Mouse (Mus musculus): ENCODE measurements around the gene B3gnt2. TPM values are rescaled to one million over a fixed set of nuclear protein-coding genes. Genes with fewer than 3 reads are reported as not detected.

The B3gnt2 gene
- polyA plus RNA-seq (2014; fragmentation: Nextera tagmentation; extraction: Ambion mirVana) = 6.4 and 9.2 TPM in 2 replicates

GRCm38 (mm10) chr11:22860335-22861227, at the start of gene B3gnt2:
Gene B3gnt2 (minus strand): TSS chr11:22860961.
- Histone ChIP-seq H3K27me3 (replicated peaks; ENCODE audit: control insufficient read depth, insufficient read depth, low read length) (peaks cover 53% of the 10 kb centered on the region), H3K27ac (replicated peaks; ENCODE audit: low read depth, low read length) (peak within 1 kb of the TSS; percentile 65), H3K4me2 (ENCODE audit: low read depth, low read length) (peak within 1 kb of the TSS; percentile 87), H3K9me3 (ENCODE audit: control insufficient read depth, low read length) (no peaks in the 10 kb centered on the region), H3K4me3 (ENCODE audit: low read depth, low read length) (peak within 1 kb of the TSS; percentile 76), H3K9ac (ENCODE audit: low read depth, low read length) (peak within 1 kb of the TSS; percentile 70), H3K36me3 (ENCODE audit: control insufficient read depth, insufficient read depth, low read length) (no peaks in the 10 kb centered on the region), H3K4me1 (ENCODE audit: control insufficient read depth, insufficient read depth, low read length) (peaks cover 14% of the 10 kb centered on the region)
- WGBS = 4% methylated on average over 37 of the region's 41 CpGs
- DNase-seq (ENCODE audit: low spot score) (peak; percentile 56), ATAC-seq (ENCODE audit: low read depth) (peak; percentile 7; the same call in 1 of the 2 replicates)

DNA sequence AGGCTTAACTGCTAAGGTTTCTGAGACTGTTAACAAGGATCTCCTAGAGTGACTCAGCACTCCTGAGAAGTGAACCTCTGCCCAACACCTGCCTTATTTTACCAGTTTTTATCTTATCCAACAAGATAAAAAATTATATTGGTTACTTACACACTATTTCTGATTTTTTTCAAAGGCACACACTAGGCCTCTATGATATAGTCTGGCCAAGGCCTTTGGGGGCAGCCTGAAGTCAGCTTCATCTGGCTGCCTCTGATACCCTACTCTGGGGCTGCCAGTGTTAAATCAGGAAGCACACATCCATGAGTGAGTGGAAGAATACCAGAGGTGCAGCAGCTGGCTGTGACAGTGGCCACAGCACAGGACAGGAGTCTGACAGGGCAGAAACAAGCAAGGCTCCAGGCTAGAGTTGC, 45.7 kb upstream of the B3gnt2 start:
- Histone ChIP-seq H3K4me3 (ENCODE audit: low read depth, low read length) (no peak overlapping the region), H3K27ac (replicated peaks; ENCODE audit: low read depth, low read length) (no peak overlapping the region), H3K4me1 (ENCODE audit: control insufficient read depth, insufficient read depth, low read length) (no peaks in the 10 kb centered on the region), H3K9ac (ENCODE audit: low read depth, low read length) (no peak overlapping the region), H3K9me3 (ENCODE audit: control insufficient read depth, low read length) (no peaks in the 10 kb centered on the region), H3K27me3 (replicated peaks; ENCODE audit: control insufficient read depth, insufficient read depth, low read length) (no peaks in the 10 kb centered on the region), H3K4me2 (ENCODE audit: low read depth, low read length) (no peak overlapping the region), H3K36me3 (ENCODE audit: control insufficient read depth, insufficient read depth, low read length) (no peaks in the 10 kb centered on the region)
- ATAC-seq (ENCODE audit: low read depth) (no peak), DNase-seq (ENCODE audit: low spot score) (no peak)

- WGBS = 78% methylated on average over 2 of the region's 2 CpGs
- no peaks in the 10 kb centered on the region for H3K27me3 ChIP-seq (replicated peaks; ENCODE audit: control insufficient read depth, insufficient read depth, low read length)
- no peak overlapping the region for H3K4me3 ChIP-seq (ENCODE audit: low read depth, low read length)
- no peak overlapping the region for H3K27ac ChIP-seq (replicated peaks; ENCODE audit: low read depth, low read length)
- no peak for DNase-seq (ENCODE audit: low spot score)
- no peaks in the 10 kb centered on the region for H3K4me1 ChIP-seq (ENCODE audit: control insufficient read depth, insufficient read depth, low read length)
- no peak overlapping the region for H3K4me2 ChIP-seq (ENCODE audit: low read depth, low read length)
- ATAC-seq (ENCODE audit: low read depth) = no peak
- no peaks in the 10 kb centered on the region for H3K9me3 ChIP-seq (ENCODE audit: control insufficient read depth, low read length)
- peaks cover 9% of the 10 kb centered on the region; the same call in 1 of the 2 replicates for H3K36me3 ChIP-seq (ENCODE audit: control insufficient read depth, insufficient read depth, low read length)
- no peak overlapping the region for H3K9ac ChIP-seq (ENCODE audit: low read depth, low read length)
These were observed 42.2 kb upstream of the B3gnt2 start for GRCm38 (mm10) chr11:22902923-22903322.

- Histone ChIP-seq H3K27ac (replicated peaks; ENCODE audit: low read depth, low read length) (no peak overlapping the region), H3K4me3 (ENCODE audit: low read depth, low read length) (no peak overlapping the region), H3K9me3 (ENCODE audit: control insufficient read depth, low read length) (no peaks in the 10 kb centered on the region), H3K27me3 (replicated peaks; ENCODE audit: control insufficient read depth, insufficient read depth, low read length) (no peaks in the 10 kb centered on the region), H3K4me1 (ENCODE audit: control insufficient read depth, insufficient read depth, low read length) (no peaks in the 10 kb centered on the region), H3K36me3 (ENCODE audit: control insufficient read depth, insufficient read depth, low read length) (peaks cover 9% of the 10 kb centered on the region; the same call in 1 of the 2 replicates), H3K4me2 (ENCODE audit: low read depth, low read length) (no peak overlapping the region), H3K9ac (ENCODE audit: low read depth, low read length) (no peak overlapping the region)
- ATAC-seq (ENCODE audit: low read depth) = no peak
- WGBS = 84% methylated on average over 3 of the region's 3 CpGs
- no peak for DNase-seq (ENCODE audit: low spot score)
These were observed 39.3 kb upstream of the B3gnt2 start for GRCm38 (mm10) chr11:22900041-22900440.

GRCm38 (mm10) chr11:22897642-22898041, 36.9 kb upstream of the B3gnt2 start:
- no peak overlapping the region for H3K4me2 ChIP-seq (ENCODE audit: low read depth, low read length)
- ATAC-seq (ENCODE audit: low read depth) (no peak), DNase-seq (ENCODE audit: low spot score) (no peak)
- no peaks in the 10 kb centered on the region for H3K9me3 ChIP-seq (ENCODE audit: control insufficient read depth, low read length)
- no peak overlapping the region for H3K4me3 ChIP-seq (ENCODE audit: low read depth, low read length)
- H3K27ac ChIP-seq (replicated peaks; ENCODE audit: low read depth, low read length) = no peak overlapping the region
- WGBS = 89% methylated on average over 4 of the region's 4 CpGs
- no peaks in the 10 kb centered on the region for H3K27me3 ChIP-seq (replicated peaks; ENCODE audit: control insufficient read depth, insufficient read depth, low read length)
- H3K4me1 ChIP-seq (ENCODE audit: control insufficient read depth, insufficient read depth, low read length) = no peaks in the 10 kb centered on the region
- peaks cover 9% of the 10 kb centered on the region; the same call in 1 of the 2 replicates for H3K36me3 ChIP-seq (ENCODE audit: control insufficient read depth, insufficient read depth, low read length)
- no peak overlapping the region for H3K9ac ChIP-seq (ENCODE audit: low read depth, low read length)

DNA sequence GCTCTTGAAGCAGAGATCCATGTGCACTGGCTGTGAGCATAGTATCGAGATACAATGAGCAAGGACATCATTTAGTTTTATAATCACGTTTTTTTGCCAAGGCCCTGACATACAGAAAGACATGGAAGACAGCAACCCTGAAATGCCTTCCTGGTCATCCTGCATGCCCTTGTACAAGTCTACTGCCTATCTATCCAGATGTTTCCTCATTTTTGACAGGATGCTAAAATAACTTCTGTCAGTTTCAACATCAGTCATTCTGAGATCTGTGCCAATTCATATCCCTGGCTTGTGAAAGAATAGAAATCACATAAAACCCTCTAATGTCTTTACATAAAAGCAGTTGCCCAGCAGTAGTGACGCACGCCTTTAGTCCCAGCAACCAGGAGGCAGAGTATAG, 36.4 kb upstream of the B3gnt2 start:
- no peak for ATAC-seq (ENCODE audit: low read depth)

DNA sequence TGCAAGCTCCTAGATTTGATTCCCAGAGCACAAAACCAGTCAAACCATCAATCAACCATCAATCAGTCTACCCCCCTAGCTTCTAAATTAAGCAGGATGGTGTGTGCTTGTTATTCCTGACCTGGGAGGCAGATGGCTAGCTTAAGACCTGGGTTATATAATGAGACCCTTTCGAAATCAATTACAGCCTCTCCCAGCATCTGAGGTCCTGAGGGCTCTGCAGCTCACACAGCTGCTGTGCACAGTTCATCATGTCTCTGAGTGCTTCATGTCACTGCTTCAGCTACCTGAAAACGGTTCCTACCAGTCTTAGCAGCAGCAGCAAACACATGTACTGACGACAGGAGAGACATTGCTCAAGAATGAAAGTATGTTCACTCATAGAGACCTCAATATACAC, 32.3 kb upstream of the B3gnt2 start:
- H3K9me3 ChIP-seq (ENCODE audit: control insufficient read depth, low read length) = no peaks in the 10 kb centered on the region
- no peaks in the 10 kb centered on the region for H3K27me3 ChIP-seq (replicated peaks; ENCODE audit: control insufficient read depth, insufficient read depth, low read length)
- DNase-seq (ENCODE audit: low spot score) (no peak), ATAC-seq (ENCODE audit: low read depth) (no peak; the same call in 1 of the 2 replicates)
- no peaks in the 10 kb centered on the region for H3K36me3 ChIP-seq (ENCODE audit: control insufficient read depth, insufficient read depth, low read length)
- no peak overlapping the region for H3K4me3 ChIP-seq (ENCODE audit: low read depth, low read length)
- H3K27ac ChIP-seq (replicated peaks; ENCODE audit: low read depth, low read length) = no peak overlapping the region
- 62% methylated on average over 3 of the region's 3 CpGs for WGBS
- no peaks in the 10 kb centered on the region for H3K4me1 ChIP-seq (ENCODE audit: control insufficient read depth, insufficient read depth, low read length)
- no peak overlapping the region for H3K4me2 ChIP-seq (ENCODE audit: low read depth, low read length)
- no peak overlapping the region for H3K9ac ChIP-seq (ENCODE audit: low read depth, low read length)

More for the DNA sequence above, 36.4 kb upstream of the B3gnt2 start:
- Histone ChIP-seq H3K9ac (ENCODE audit: low read depth, low read length) (no peak overlapping the region), H3K4me1 (ENCODE audit: control insufficient read depth, insufficient read depth, low read length) (no peaks in the 10 kb centered on the region), H3K36me3 (ENCODE audit: control insufficient read depth, insufficient read depth, low read length) (peaks cover 9% of the 10 kb centered on the region; the same call in 1 of the 2 replicates), H3K27me3 (replicated peaks; ENCODE audit: control insufficient read depth, insufficient read depth, low read length) (no peaks in the 10 kb centered on the region), H3K4me3 (ENCODE audit: low read depth, low read length) (no peak overlapping the region), H3K4me2 (ENCODE audit: low read depth, low read length) (no peak overlapping the region), H3K9me3 (ENCODE audit: control insufficient read depth, low read length) (no peaks in the 10 kb centered on the region), H3K27ac (replicated peaks; ENCODE audit: low read depth, low read length) (no peak overlapping the region)
- DNase-seq (ENCODE audit: low spot score) = no peak
- WGBS = 89% methylated on average over 4 of the region's 4 CpGs

DNA sequence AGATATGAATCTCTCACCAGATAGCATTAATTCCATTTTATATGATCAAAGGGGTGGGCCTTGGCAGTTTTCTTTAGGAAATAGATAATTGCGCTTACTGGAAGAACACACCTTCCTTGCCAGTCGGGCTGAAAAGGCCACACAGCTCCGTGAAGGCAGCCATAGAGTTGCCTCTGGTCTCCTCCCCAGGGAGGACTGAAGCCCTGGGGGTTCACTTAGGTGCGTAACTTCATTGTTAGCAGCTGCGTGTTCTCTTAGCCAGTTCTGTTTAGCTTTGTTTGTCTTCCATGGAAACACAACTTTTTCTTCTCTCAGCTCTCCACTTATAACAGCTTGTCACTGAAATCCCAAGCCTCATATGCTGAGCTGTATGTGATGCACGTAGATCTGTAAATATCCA, 31.7 kb upstream of the B3gnt2 start:
- Histone ChIP-seq H3K27me3 (replicated peaks; ENCODE audit: control insufficient read depth, insufficient read depth, low read length) (no peaks in the 10 kb centered on the region), H3K4me2 (ENCODE audit: low read depth, low read length) (no peak overlapping the region), H3K36me3 (ENCODE audit: control insufficient read depth, insufficient read depth, low read length) (no peaks in the 10 kb centered on the region), H3K4me3 (ENCODE audit: low read depth, low read length) (no peak overlapping the region), H3K9ac (ENCODE audit: low read depth, low read length) (no peak overlapping the region), H3K27ac (replicated peaks; ENCODE audit: low read depth, low read length) (no peak overlapping the region), H3K9me3 (ENCODE audit: control insufficient read depth, low read length) (no peaks in the 10 kb centered on the region), H3K4me1 (ENCODE audit: control insufficient read depth, insufficient read depth, low read length) (no peaks in the 10 kb centered on the region)
- DNase-seq (ENCODE audit: low spot score) (no peak), ATAC-seq (ENCODE audit: low read depth) (no peak)
- WGBS = 66% methylated on average over 6 of the region's 6 CpGs

GRCm38 (mm10) chr11:22891876-22892275, 31.1 kb upstream of the B3gnt2 start:
- WGBS = 88% methylated on average over 7 of the region's 7 CpGs
- no peak overlapping the region for H3K27ac ChIP-seq (replicated peaks; ENCODE audit: low read depth, low read length)
- H3K4me1 ChIP-seq (ENCODE audit: control insufficient read depth, insufficient read depth, low read length) = no peaks in the 10 kb centered on the region
- H3K36me3 ChIP-seq (ENCODE audit: control insufficient read depth, insufficient read depth, low read length) = no peaks in the 10 kb centered on the region
- no peaks in the 10 kb centered on the region for H3K9me3 ChIP-seq (ENCODE audit: control insufficient read depth, low read length)
- H3K9ac ChIP-seq (ENCODE audit: low read depth, low read length) = no peak overlapping the region
- H3K4me2 ChIP-seq (ENCODE audit: low read depth, low read length) = no peak overlapping the region
- no peak overlapping the region for H3K4me3 ChIP-seq (ENCODE audit: low read depth, low read length)
- DNase-seq (ENCODE audit: low spot score) (no peak), ATAC-seq (ENCODE audit: low read depth) (no peak)
- H3K27me3 ChIP-seq (replicated peaks; ENCODE audit: control insufficient read depth, insufficient read depth, low read length) = no peaks in the 10 kb centered on the region
